Mouse (Mus musculus) liver, adult 2 months (tissue): Measurements from ENCODE around the gene Lrit2. TPM values are rescaled to one million over a fixed set of nuclear protein-coding genes. Genes with fewer than 3 reads are reported as not detected.

Experiments
- DNase-seq: peaks from one replicate; pipeline ENCODE4 v3.0.0-alpha.2; 2011; ENCODE audit warnings: low read depth, low spot score; ENCODE audit errors: extremely low read depth
- H3K27ac ChIP-seq: fragments of 200-500 bp; replicated peaks from 2 replicates; pipeline ENCODE4 v1.5.1; 2012; ENCODE audit warnings: low read depth, mild to moderate bottlenecking, control low read depth, inconsistent platforms, low read length; ENCODE audit not compliant: insufficient read depth
- H3K27me3 ChIP-seq: fragments of 200-500 bp; 2 replicates; pipeline ENCODE4 v1.6.1; 2012; ENCODE audit warnings: mild to moderate bottlenecking, moderate library complexity, low read length, inconsistent platforms; ENCODE audit not compliant: control insufficient read depth, insufficient read depth
- H3K36me3 ChIP-seq: fragments of 200-500 bp; 2 replicates; pipeline ENCODE4 v1.6.1; 2012; ENCODE audit warnings: low read length, inconsistent platforms; ENCODE audit not compliant: control insufficient read depth, insufficient read depth
- H3K4me1 ChIP-seq: fragments of 200-500 bp; 2 replicates; pipeline ENCODE4 v1.6.1; 2011; ENCODE audit warnings: low read length; ENCODE audit not compliant: control insufficient read depth, insufficient read depth
- H3K4me3 ChIP-seq: fragments of 200-500 bp; 2 replicates; pipeline ENCODE4 v1.5.1; 2011; ENCODE audit warnings: low read depth, mild to moderate bottlenecking, control low read depth, low read length, moderate library complexity; ENCODE audit not compliant: insufficient read depth
- H3K79me2 ChIP-seq: fragments of 200-500 bp; 2 replicates; pipeline ENCODE4 v1.6.1; 2012; ENCODE audit warnings: inconsistent platforms, mild to moderate bottlenecking, low read length, moderate library complexity; ENCODE audit not compliant: control insufficient read depth, insufficient read depth
- H3K9ac ChIP-seq: fragments of 200-500 bp; 2 replicates; pipeline ENCODE4 v1.6.1; 2012; ENCODE audit warnings: low read depth, mild to moderate bottlenecking, control low read depth, inconsistent platforms, low read length
- CTCF ChIP-seq: fragments of 200-500 bp; IDR thresholded peaks from 2 replicates; pipeline ENCODE4 v1.5.1; 2011; ENCODE audit warnings: low read depth, low read length, control low read depth
- POLR2A ChIP-seq: fragments of 200-500 bp; IDR thresholded peaks from 2 replicates; pipeline ENCODE4 v1.6.1; 2011; ENCODE audit warnings: low read length, control low read depth; ENCODE audit not compliant: insufficient read depth; ENCODE audit errors: extremely low read depth
- WGBS: fragments of 180-500 bp; shearing (Covaris S2); methylation state at CpG from one replicate; pipeline ENCODE4 v1.1.7; 2018; 5-methylcytosine and 5-hydroxymethylcytosine counted together
- polyA plus RNA-seq: library from polyadenylated mRNA; depleted of rRNA; stranded (reverse); fragments of >200 nt; gene quantifications from 2 replicates; pipeline ENCODE4 v1.2.3, GENCODE M21; 2012; rRNA removed
- total RNA-seq: library from RNA; depleted of rRNA; stranded (reverse); fragments of >200 nt; gene quantifications from 2 replicates; pipeline ENCODE4 v1.2.3, GENCODE M21; 2014; rRNA removed

Lrit2 gene
- 5.2 and 8.1 TPM in 2 replicates for total RNA-seq
- polyA plus RNA-seq: 3.2 and 4.7 TPM in 2 replicates

DNA sequence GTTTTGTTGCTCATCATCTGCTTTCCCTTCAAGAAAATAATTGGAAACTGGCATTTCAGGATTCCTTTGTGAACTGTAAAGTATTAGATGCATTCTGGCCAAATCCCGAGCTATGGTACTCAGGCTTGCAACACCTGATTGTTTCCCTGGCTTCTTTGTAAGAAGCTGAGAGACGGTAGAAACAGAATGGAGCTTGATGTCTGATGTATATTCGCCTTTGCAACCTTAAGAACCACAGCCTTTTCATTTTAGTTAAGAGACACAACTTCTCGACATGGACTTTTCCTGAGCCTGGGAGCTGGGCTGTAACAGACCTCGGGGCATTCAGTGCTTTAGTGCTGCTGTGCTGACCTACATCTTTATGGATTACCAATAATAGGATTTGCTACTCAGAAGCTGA lies at the start of gene Lrit2:
TSS of gene Lrit2 (plus strand) at position 301 of the 400 bp plus-strand sequence.
- Histone ChIP-seq H3K27me3 (no peaks in the 10 kb centered on the region), H3K4me3 (no peak within 1 kb of the TSS), H3K36me3 (peaks cover 9% of the 10 kb centered on the region), H3K4me1 (no peaks in the 10 kb centered on the region), H3K79me2 (no peaks in the 10 kb centered on the region), H3K9ac (no peak within 1 kb of the TSS), H3K27ac (no peak within 1 kb of the TSS)
- no peak for TF ChIP-seq POLR2A
- no peak for TF ChIP-seq CTCF
- DNase-seq: no peak
- WGBS: 75% methylated on average over 5 of the region's 5 CpGs

DNA sequence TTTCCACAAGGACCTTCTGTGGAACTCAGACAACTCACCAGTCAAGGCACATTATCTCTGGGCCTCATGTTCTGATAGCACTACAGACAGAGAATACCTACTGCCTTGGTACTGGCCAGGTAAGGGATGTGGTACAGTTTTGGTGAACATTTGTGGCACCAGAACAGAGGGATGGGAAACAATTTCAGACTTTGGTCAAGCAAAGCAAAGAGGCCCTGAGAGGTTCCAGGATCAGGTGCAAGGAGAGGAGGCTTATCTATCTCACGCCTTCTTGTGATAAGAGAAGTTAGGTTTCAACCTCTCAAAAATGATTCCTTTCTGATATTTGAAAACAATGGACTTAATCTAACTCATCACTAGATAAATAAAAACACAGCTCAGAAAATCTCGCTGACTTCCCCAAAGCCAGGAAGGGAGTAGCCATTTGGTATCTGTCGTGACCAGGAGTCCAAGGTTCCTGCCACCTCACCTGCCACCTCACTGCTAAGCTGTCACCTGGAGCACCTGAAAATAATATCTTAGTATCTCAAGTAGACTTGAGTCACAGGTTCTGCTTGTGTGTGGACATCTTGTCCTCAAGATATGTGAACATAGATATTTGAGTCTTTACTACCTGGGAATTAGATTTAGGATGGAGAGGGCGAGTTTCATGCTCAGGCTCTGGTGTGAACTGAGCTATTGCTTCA lies 40.3 kb upstream of the Lrit2 start:
- Histone ChIP-seq H3K36me3 (no peaks in the 10 kb centered on the region), H3K9ac (no peak overlapping the region), H3K27ac (peak overlapping the region; percentile 33; the same call in 1 of the 2 replicates), H3K4me1 (peaks cover 6% of the 10 kb centered on the region), H3K79me2 (no peaks in the 10 kb centered on the region), H3K27me3 (no peaks in the 10 kb centered on the region), H3K4me3 (no peak overlapping the region)
- WGBS: 47% methylated on average over 4 of the region's 4 CpGs
- DNase-seq: peak; percentile 58
- no peak for TF ChIP-seq CTCF
- TF ChIP-seq POLR2A: no peak

DNA sequence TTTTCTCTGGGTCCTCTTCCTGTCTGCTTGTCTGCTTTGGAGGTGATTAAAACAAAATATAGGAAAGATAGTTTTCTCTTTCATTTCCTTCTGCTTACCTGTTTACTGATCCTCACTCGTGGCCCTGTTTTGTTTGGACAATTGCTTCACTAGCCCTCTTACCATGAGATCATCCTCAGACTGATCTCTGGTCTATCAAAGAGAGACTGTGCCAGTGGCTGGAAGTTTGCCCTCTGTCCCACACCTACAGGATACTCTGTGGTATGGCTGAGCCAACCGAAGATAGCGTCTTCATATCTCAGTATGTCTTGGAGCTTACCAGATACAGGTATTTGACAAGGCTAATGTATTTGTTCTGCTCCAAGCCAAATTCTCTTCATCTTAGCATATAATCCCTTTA lies 39.8 kb upstream of the Lrit2 start:
- peak; percentile 84 for DNase-seq
- 26% methylated on average over 3 of the region's 3 CpGs for WGBS
- no peak for TF ChIP-seq POLR2A
- no peak for TF ChIP-seq CTCF
- H3K27ac ChIP-seq: peak overlapping the region; percentile 33; the same call in 1 of the 2 replicates
- H3K4me1 ChIP-seq: peaks cover 6% of the 10 kb centered on the region
- no peak overlapping the region for H3K4me3 ChIP-seq
- no peaks in the 10 kb centered on the region for H3K27me3 ChIP-seq
- no peaks in the 10 kb centered on the region for H3K79me2 ChIP-seq
- H3K36me3 ChIP-seq: no peaks in the 10 kb centered on the region
- no peak overlapping the region for H3K9ac ChIP-seq

DNA sequence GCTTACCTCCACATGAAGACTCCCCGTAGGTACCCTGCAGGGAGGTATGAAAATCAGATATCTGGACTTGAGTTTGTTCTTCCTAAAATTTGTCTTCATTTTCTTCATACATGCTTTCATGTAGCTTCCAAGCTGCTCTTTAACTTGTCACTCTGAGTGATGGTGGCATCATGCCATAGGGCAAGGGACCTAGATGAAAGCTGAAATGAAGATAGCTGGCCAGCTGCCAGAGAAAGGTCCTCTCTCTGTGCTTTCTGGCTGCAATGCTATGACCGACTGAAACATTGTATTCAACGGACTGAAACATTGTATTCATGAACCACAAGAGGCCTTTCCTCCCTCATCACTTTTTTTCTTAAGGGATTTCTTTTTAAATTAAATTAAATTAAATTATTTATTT lies 39.2 kb upstream of the Lrit2 start:
- TF ChIP-seq POLR2A (no peak), CTCF (no peak)
- no peak overlapping the region for H3K9ac ChIP-seq
- no peaks in the 10 kb centered on the region for H3K27me3 ChIP-seq
- DNase-seq: peak; percentile 77
- H3K4me3 ChIP-seq: no peak overlapping the region
- 35% methylated on average over 3 of the region's 3 CpGs for WGBS
- H3K4me1 ChIP-seq: peaks cover 6% of the 10 kb centered on the region
- H3K36me3 ChIP-seq: no peaks in the 10 kb centered on the region
- H3K79me2 ChIP-seq: no peaks in the 10 kb centered on the region
- no peak overlapping the region for H3K27ac ChIP-seq

DNA sequence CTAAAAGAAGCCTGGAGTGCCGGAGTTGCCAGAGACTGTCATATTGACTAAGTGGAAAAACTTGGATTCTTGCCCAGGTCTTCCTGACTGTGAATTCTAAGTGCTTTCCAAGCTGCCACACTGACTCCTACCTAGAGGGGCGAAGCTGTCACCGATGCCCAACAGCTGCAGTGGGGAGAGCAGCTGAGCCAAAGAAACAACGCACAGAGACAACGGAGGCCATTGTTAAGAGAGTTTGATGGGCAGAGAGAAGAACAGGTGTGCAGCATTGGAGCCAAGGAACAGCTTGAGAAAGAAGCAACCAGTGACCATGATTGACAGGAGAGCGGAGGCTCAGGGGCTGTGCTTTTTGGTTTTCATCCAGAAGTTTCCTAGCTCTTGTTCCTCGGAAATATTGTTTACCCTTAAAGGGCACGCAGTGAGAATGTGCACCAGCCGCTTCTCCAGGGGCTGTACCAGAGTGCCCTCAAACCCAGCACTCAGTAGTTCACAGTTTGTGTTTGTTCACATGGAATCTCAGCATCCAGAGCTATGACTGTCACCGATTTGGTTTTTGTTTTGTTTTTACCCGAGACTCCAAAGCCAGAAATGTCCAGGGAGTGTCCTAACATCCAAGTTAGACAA lies 35.1 kb upstream of the Lrit2 start:
- Histone ChIP-seq H3K36me3 (no peaks in the 10 kb centered on the region), H3K27ac (no peak overlapping the region), H3K4me3 (no peak overlapping the region), H3K79me2 (no peaks in the 10 kb centered on the region), H3K4me1 (peaks cover 5% of the 10 kb centered on the region), H3K27me3 (no peaks in the 10 kb centered on the region), H3K9ac (no peak overlapping the region)
- WGBS: 63% methylated on average over 11 of the region's 11 CpGs
- DNase-seq: peak; percentile 31
- TF ChIP-seq CTCF (no peak), POLR2A (no peak)

DNA sequence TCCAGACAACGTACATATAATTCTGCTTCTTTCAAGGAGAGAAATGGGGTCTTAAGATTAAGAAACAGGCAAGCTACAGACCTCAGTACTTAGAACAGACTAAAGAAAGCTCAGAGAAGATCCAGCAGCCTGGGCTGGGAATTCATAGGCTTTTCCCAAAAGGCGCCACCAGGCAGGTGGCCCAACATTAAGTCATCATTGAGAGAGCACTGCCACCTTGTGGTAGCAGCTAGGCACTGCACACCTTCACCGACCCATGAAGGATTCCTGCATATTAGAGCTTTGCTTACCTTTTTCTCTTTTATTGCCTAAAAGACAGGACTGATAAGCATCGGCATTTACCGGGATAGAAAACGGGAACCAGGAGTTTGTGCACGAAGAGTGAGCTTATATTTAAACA lies 34.5 kb upstream of the Lrit2 start:
- Histone ChIP-seq H3K27me3 (no peaks in the 10 kb centered on the region), H3K36me3 (no peaks in the 10 kb centered on the region), H3K9ac (no peak overlapping the region), H3K79me2 (no peaks in the 10 kb centered on the region), H3K27ac (no peak overlapping the region), H3K4me3 (no peak overlapping the region), H3K4me1 (peaks cover 2% of the 10 kb centered on the region; the same call in 1 of the 2 replicates)
- 14% methylated on average over 7 of the region's 7 CpGs for WGBS
- TF ChIP-seq CTCF (peak; percentile 92), POLR2A (no peak)
- peak; percentile 42 for DNase-seq
